Mouse (Mus musculus) left cerebral cortex, postnatal 10 days (tissue): ENCODE results near the gene Npc1l1. TPM values are rescaled to one million over a fixed set of nuclear protein-coding genes. Genes with fewer than 3 reads are reported as not detected.
A peak's percentile ranks its signal among the peaks of the same experiment; 100 is the strongest.
"Not testable (repeated sequence)": the region's sequence is repeated elsewhere in the genome, so short reads cannot be mapped to it uniquely, and the experiment has no call there.

Experiments used
- DNase-seq, 2 experiments: peaks; one replicate each; pipeline ENCODE4 v3.0.0; 2021 to 2022; ENCODE audit warnings: low spot score in 2 of 2, mixed read lengths in 1 of 2; ENCODE audit errors: extremely low spot score in 1 of 2
- intact Hi-C: fragments of 180-260 bp; cut with DNase I; formaldehyde crosslinking; loops from one replicate; pipeline ENCODE4 v1.15.1; 2025
- total RNA-seq, 2 experiments: library from RNA; stranded (reverse); gene quantifications; 2 replicates each; pipeline ENCODE4 v1.2.3; 2021

The Npc1l1 gene
- under 1 TPM; 0.41 to 0.49 TPM for total RNA-seq

DNA sequence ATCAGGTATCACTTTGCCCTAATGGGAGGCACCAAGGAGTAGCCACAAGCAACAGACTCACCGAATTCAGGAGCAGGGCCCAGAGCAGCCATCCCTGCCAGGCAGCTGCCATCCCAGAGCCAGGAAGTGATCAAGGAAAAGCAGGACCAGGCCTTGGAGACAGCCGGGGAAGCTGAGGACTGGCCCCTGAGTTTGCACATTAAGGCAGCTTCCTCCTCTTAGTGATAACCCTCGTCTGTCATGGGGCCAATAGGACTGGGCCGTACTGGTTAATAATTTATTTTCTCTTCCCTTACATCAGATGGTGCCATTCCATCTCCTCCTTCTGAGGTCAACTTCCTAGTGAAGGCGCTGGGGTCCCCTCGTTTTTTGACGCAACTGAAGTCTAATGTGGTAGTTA is at the start of gene Npc1l1:
TSS of gene Npc1l1 (minus strand) at position 132 of the 400 bp plus-strand sequence.
- intact Hi-C loops = no loop called here

DNA sequence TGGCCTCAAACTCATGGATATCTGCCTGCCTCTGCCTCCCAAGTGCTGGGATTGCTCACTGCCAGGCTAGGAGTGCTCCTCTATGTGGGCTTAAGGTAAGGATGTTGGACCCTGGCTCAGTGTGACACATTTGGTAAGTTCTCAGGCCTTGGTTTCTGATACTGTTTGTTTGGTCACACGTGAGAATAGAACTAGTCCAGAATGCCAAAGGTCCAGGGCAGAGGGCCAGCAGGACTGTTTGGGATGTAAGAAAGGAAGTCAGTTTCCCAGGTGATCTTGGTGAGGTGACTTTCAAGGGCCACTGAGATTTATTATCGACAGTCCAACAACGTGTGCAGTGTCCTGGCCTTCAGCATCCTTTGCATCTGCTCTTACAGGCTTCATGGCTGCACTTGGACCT is 46.5 kb upstream of the Npc1l1 start:
- DNase-seq = no peak
- intact Hi-C loops = no loop called here

More for the DNA sequence above, at the start of gene Npc1l1:
- DNase-seq = no peak

DNA sequence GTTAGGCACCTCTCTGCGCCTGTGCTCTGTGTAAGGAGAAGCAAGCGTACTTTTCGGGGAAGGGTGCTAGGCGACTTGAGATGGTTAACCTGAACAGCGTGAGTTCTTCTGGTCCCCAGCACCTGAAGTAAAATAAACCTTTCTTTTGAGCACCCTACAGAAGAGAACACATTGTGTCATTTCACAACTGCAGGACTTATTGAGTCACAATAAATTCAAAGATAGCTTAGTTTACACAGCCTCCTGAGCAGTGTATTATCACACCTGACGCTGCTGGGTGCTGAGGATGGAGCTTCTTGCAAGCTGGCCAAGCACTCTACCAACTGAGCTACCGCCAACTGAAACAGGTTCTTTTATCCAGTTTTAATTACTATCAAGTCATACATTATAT is 45.1 kb upstream of the Npc1l1 start:
- intact Hi-C loops = no loop called here
- DNase-seq = no peak

DNA sequence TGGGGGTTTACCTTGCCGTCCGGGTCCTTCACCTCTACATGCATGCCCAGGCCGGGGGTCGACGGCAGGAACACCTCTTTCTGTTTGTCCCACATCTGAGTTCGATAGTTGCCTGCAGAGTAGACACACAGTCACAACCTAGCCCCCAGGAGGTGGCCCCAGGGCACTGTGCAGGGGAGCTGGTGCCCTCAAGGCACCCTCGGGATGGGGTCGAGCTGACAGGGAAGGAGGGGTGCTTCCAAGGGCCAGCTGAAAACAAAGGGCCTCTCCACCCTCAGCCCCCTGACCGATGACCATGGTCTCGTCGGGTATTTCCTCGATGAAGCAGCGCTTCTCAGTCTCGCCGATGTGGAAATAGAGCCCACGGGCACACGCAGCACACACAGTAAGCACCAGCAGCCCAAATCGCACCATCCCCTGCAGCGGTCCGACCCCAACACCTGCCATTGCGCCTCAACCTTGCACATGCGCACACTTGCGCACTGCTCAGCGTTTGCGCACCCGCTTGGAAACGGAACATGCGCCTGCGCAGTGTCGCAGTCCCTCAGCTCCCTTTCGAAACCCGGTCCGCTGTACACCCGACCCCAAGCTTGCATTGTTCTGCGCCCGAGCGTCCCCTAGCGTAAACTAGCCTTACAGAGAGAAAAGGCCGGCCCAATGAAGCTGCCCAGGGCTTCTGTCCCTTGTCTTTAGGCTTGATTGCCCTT is 44.6 kb upstream of the Npc1l1 start, which contains the start of gene Tmed4:
TSS of gene Tmed4 (minus strand) at position 484 of the 707 bp plus-strand sequence.
- intact Hi-C loops = no loop called here
- peak; percentile 96 to 99 for DNase-seq

DNA sequence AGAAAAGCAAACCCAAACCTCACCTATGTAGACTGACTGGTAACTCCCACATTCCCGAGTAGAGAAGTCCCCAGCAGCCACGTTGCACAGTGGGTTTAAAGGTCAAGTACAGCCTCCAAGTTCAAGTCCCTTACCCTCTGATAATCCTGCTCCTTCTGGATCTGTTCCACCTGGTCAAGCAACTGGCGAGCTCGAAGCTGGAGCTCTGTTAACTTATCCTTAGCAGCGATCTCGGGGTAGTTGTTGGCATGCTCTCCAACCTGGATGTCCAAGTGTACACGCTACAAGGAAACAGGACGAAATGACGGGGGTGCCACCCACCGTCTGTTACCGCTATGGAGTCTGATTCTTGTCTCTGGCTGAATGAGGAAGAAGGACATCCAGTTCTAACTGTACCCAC is 43.7 kb upstream of the Npc1l1 start:
- intact Hi-C loops = no loop called here
- no peak for DNase-seq

DNA sequence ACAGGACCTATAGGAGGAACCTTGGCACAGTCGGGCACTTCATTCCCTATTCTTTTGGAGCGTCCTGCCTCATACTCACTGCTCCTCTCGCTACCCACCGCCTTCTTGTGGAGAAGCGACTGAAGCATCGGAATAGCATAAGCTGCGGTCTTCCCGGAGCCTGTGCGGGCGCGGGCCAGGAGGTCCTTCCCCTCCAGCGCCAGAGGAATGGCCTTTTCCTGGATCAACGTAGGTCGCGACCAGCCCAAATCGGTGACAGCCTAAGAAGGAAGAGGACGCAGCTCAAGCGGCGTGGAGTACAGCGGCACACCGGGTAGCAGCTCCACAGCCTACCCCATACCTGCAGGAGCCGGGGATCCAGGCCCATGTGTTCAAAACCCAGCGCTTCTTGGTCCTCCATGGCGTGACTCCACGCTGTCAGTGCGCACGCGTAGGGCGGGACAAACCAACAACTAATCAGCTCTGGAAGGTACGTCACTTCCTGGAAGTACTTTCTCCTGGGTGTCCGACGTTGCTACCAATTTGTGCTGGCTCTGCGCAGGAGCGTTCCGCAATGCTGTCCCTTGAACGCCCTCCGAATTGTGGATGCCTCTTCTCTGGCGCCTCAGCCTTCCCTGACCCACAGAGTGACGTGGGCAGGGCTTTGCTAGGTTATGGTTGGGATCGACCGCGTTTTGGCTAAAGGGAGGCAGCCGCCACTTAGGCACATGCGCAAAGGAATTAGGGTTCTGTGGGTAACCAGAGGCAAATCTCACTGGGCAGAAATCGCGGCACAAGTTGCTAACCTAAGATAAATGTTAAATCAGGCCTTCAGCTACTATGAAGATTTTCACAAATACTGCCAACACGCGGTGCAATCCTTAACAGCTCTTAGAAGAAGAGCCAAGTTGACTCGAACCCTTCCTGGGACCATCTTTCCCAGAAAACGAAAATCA is 37.6 kb upstream of the Npc1l1 start, which contains the start of gene Ddx56:
TSS of gene Ddx56 (minus strand) at position 453 of the 935 bp plus-strand sequence.
- intact Hi-C loops = loop anchor here (5.0 kb wide), 1 partner anchor 290 kb away; no protein-coding TSS in a partner anchor
- DNase-seq = peak; percentile 94

DNA sequence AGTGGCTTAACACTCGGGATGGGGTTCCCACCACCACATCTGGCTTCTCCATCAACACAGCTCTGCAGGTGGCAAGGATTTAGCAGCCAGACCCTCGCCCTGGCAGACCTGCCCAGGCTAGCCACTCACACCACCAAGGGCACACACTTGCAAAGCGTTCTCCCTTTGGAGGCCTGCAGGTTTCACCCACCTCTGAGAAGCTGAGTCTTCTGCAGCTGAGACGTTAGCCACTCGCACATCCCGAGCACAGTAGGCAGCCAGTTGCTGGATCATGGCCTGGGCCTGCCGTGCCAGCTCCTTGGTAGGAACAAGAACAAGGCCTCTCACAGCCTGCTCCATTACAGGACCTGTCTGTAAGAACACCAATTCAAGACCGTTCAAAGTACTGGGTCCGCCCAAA is 36.7 kb upstream of the Npc1l1 start:
- DNase-seq = no peak
- intact Hi-C loops = loop anchor here (5.0 kb wide), 1 partner anchor 289 kb away; no protein-coding TSS in a partner anchor

DNA sequence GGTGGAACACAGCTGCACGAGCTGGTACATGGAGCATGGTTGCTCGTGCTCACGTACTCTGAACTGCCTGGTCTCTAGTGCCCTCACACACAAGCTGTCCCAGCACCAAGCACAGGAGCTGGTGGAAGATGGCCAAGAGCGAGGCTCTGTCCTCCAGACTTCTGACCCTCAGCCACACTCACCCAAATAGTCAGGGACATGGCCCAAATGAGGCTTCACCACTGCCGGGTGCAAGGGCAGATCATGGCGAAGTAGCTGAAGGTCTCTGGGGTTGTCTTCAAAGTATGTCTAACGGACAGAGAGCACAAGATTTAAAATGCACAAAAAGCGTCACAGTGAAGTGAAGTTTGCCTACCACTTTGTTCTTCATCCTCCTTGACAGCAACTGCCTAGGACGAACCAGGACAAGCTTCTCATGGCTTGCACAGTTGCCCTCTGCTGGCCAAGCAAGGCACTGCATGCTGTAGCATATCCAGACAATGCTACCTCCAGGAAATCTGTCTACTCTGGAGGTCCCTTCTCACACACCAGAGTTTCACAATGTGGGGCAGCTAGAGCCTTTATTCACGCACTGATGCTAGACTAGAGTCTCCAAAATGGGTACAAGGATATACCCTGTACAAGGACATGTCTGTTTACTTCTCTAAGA is 31.6 kb upstream of the Npc1l1 start:
- peak; percentile 56 to 72 for DNase-seq
- intact Hi-C loops = loop anchor here (5.0 kb wide), 1 partner anchor 59 kb away; the partner anchor contains the start of genes A730071L15Rik and Nudcd3

DNA sequence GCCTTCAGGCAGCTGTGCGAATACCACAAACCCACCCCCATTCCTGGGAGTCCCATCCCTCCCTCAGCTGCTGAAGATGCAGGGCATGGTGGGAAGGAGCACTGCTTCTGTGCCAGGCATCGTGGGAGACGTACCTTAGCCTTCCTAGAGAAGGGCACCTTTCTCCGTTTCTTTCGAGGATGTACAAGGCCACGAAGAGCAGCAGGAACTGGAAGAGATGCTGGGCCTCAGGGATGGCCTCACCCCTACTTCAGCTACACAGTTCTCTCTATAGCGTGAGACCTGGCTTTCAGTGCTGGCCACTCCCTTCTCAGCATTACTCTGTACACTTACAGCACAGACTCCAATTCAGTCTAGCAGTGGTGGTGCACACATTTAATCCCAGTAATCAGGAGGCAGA is 29.5 kb upstream of the Npc1l1 start:
- intact Hi-C loops = no loop called here
- DNase-seq = no peak

DNA sequence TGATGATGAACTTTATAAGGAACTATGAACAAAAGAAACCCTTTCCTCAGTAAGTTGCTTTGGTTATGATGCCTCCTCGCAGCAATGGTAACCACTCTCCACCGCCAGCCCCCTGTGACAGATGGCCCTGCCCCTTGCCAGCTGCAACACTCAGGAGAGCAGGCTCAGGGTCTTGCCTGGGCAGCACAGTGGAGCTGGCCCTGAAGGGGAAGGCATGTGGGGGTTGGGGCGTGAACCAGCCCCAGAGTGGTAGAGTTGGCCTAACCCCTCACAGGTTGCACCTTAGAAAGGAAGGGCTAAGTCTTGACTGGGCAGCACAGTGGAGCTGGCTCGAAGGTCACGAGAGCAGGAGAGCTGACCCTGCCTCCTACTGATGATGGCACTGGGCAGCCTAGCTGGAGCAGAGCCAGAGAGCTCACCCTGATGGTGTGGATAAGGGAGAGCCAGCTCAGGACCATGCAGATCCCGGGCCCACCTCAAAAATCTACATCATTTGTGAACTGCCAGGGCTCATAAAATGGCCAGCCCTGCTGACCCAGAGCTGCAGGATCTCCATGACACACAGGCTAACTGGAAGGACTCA is 26.6 kb upstream of the Npc1l1 start:
- no peak for DNase-seq
- intact Hi-C loops = no loop called here

DNA sequence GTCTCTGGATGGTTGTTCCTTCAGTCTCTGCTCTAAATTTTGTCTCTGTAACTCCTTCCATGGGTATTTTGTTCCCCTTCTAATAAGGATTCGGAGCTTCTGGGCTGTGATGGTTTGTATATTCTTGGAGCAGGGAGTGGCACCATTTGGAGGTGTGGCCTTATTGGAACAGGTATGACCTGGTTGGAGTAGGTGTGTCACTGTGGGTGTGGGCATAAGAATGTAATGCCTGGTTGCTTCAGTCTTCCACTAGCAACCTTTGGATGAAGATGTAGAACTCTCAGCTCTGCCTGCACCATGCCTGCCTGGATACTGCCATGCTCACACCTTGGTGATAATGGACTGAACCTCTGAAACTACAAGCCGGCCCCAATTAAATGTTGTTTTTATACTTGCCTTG is 24.7 kb upstream of the Npc1l1 start:
- intact Hi-C loops = not testable (repeated sequence)

DNA sequence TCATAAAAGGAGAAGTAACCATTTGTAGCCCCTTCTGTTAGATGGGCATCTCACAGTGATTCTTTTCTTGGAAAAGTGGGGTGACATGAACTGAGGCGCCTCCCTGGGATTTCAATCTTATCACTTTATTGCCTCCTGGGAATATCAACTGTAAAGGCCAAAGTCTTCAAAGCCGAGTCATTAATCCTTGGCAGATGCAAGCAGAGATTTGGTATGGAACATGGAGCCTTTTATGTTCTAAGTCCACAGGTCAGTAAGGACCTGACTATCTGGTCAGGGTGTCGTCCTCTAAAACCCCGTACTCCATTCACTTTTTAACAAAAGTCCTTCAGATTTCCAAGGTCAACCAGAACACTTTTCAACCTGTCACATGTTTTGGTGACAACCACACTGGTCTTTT is 22.9 kb upstream of the Npc1l1 start:
- intact Hi-C loops = no loop called here
- DNase-seq = no peak

More for the DNA sequence above, 24.7 kb upstream of the Npc1l1 start:
- DNase-seq = not testable (repeated sequence)

DNA sequence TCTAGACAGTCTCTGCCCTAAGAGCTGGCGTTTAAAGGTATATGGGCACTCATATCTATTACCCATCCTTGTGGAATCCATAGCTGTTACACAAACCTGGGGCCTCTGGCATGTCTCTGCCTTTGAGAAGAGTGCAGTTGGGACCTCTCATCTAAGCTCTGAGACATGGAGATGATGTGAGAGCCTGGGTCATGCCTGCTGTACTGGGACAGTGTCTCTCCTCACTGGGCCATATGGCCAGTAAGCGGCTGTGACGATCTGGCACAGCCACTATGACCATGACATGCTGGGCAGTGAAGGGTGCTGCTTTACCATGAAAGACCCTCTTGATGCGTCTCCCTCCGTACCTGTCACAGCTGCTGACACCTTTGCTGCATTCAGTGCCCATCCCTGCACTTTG is 22.3 kb upstream of the Npc1l1 start:
- no peak for DNase-seq
- intact Hi-C loops = no loop called here

DNA sequence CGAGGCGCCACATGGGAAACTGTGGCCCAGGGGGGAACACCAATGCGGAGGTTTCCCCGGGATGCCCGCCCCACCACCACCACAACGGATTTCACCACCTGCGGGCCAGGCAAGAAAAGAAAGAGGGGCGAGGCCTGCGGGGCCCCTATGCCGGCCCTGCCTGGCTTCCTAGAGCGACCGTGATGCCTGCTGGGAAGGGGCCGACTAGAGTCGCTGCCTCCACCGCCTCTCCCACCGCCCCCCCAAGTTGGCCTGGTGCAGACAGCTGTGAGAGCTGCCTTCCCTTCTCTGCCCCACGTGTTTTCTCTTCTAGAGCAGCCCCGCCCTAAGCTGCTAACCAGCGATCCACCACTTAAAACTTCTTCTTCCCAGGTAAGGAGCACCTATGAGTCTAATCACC is 14.8 kb upstream of the Npc1l1 start:
- intact Hi-C loops = no loop called here

DNA sequence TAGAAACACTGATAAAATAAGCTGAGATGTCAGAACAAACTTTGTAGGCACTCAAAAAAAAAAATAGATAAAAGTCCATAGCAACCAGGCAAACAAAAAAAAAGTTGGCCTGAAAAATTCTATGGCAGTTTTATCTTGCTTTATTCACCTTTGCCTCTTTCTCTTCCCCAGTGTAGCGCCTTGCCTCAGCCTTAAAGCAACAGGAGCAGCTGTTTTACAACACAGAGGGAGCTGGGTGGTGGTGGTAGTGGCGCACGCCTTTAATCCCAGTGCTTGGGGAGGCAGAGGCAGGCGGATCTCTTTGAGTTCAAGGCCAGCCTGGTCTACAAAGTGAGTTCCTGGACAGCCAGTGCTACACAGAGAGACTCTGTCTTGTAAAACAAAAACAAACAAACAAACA is 3.1 kb upstream of the Npc1l1 start:
- DNase-seq = no peak
- intact Hi-C loops = no loop called here

More for the DNA sequence above, 14.8 kb upstream of the Npc1l1 start:
- DNase-seq = no peak

DNA sequence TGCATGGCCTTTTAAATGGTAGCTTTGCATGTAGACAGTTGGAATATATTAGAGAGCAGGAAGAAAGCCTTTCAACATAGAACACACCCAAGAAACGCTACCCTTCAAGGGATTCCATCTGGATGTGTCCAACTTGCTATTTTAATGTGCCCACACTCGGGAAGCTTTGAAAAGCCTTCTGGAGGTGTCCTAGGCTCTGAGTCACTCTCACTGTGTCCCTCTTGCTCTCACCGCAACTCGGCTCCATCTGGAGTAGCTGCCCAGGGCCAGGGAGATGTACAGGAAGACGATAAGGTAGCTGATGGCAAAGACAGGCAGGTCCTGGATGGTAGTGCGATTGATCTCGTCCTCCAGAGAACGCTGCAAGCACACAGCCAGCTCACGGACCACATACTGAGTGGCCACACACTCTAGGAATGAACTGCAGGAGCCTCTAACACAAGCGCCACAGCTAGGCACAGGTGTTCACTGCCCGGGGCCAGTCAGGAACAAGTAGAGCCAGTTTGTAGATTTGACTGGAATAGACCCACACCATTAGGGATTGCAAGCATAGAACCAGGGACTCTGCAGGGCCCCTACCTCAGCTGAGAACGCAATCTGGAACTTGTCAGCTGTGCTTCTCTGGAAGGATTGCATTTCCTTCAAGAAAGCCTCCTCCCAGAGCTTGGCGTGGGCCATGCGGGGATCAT is 5.3 kb downstream of the Npc1l1 start:
- intact Hi-C loops = no loop called here
- no peak for DNase-seq

DNA sequence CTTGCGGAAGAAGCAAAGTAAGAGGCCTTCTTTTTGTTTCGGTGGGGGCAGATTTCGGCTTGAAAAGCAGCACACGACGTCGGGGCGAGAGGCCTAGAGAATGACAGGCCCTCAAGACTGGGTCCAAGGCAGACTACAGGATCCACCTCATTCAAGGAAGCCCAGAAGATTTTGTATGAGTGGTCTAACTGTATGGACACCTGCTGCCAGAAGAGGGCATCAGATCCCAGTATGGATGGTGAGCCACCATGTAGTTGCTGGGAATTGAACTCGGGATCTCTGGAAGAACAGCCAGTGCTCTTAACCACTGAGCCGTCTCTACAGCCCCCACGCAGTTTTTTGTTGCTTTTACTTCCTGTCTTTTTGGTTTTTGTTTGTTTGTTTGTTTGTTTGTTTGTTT is 7.8 kb downstream of the Npc1l1 start:
- intact Hi-C loops = no loop called here
- DNase-seq = no peak

DNA sequence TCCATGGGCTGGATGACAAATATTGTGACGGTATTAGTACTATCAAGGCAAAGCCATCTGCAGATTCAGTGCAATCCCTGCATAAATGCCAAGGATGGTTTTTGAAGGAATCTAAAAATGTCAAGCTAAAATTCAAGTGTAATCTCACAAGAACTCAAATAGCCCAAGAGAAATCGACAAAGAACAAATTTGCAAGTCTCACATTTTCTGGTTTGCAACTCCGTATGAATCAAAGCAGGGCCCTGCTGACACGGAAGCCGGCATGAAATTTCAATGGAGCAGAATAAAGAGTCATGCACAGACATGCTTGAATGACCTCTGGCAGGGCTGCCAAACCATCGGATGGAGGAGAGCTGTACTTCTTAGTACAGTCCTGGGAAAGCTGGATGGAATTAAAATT is 10.0 kb downstream of the Npc1l1 start:
- intact Hi-C loops = no loop called here
- peak in 1 of 2 experiments; percentile 18 for DNase-seq
